Mouse (Mus musculus): ENCODE measurements around the gene Gm20403. TPM values are rescaled to one million over a fixed set of nuclear protein-coding genes. Genes with fewer than 3 reads are reported as not detected.

Gene Gm20403
- polyA plus RNA-seq, 1 experiment from 2014 or later, result not detected

- no peaks in the 10 kb centered on the region for H3K27me3 ChIP-seq (ENCODE audit: control insufficient read depth, insufficient read depth, low read length)
- ATAC-seq (ENCODE audit: insufficient read depth, low FRiP score, low TSS enrichment) (no peak), DNase-seq (ENCODE audit: low spot score) (no peak)
- no peak overlapping the region for H3K27ac ChIP-seq (ENCODE audit: low read depth, low read length)
- H3K36me3 ChIP-seq (ENCODE audit: control insufficient read depth, insufficient read depth, low read length), result no peaks in the 10 kb centered on the region
- no peaks in the 10 kb centered on the region for H3K4me1 ChIP-seq (ENCODE audit: control insufficient read depth, insufficient read depth, low read length)
- WGBS, result 73% methylated on average over 3 of the region's 3 CpGs
- H3K9me3 ChIP-seq (ENCODE audit: control insufficient read depth, low read length), result no peaks in the 10 kb centered on the region
- no peak overlapping the region for H3K9ac ChIP-seq (ENCODE audit: low read length)
- no peak overlapping the region for H3K4me3 ChIP-seq (ENCODE audit: low read depth, low read length)
- no peak overlapping the region for H3K4me2 ChIP-seq (ENCODE audit: low read depth)
These were observed 9.6 kb upstream of the Gm20403 start for GRCm38 (mm10) chr12:54995965-54996364.

GRCm38 (mm10) chr12:54994418-54994817, 8.1 kb upstream of the Gm20403 start:
- WGBS, result 88% methylated on average over 4 of the region's 4 CpGs
- Histone ChIP-seq H3K4me3 (ENCODE audit: low read depth, low read length) (no peak overlapping the region), H3K4me1 (ENCODE audit: control insufficient read depth, insufficient read depth, low read length) (no peaks in the 10 kb centered on the region), H3K9ac (ENCODE audit: low read length) (no peak overlapping the region), H3K9me3 (ENCODE audit: control insufficient read depth, low read length) (no peaks in the 10 kb centered on the region), H3K36me3 (ENCODE audit: control insufficient read depth, insufficient read depth, low read length) (no peaks in the 10 kb centered on the region), H3K27me3 (ENCODE audit: control insufficient read depth, insufficient read depth, low read length) (no peaks in the 10 kb centered on the region), H3K4me2 (ENCODE audit: low read depth) (no peak overlapping the region), H3K27ac (ENCODE audit: low read depth, low read length) (no peak overlapping the region)
- DNase-seq (ENCODE audit: low spot score) (no peak), ATAC-seq (ENCODE audit: insufficient read depth, low FRiP score, low TSS enrichment) (no peak)

GRCm38 (mm10) chr12:54994068-54994386, 7.7 kb upstream of the Gm20403 start:
- no peak overlapping the region for H3K4me2 ChIP-seq (ENCODE audit: low read depth)
- H3K9me3 ChIP-seq (ENCODE audit: control insufficient read depth, low read length), result no peaks in the 10 kb centered on the region
- H3K9ac ChIP-seq (ENCODE audit: low read length), result no peak overlapping the region
- no peak for DNase-seq (ENCODE audit: low spot score)
- no peaks in the 10 kb centered on the region for H3K4me1 ChIP-seq (ENCODE audit: control insufficient read depth, insufficient read depth, low read length)
- no peak overlapping the region for H3K27ac ChIP-seq (ENCODE audit: low read depth, low read length)
- no peaks in the 10 kb centered on the region for H3K27me3 ChIP-seq (ENCODE audit: control insufficient read depth, insufficient read depth, low read length)
- no peak overlapping the region for H3K4me3 ChIP-seq (ENCODE audit: low read depth, low read length)
- no peak for ATAC-seq (ENCODE audit: insufficient read depth, low FRiP score, low TSS enrichment)
- WGBS, result 86% methylated on average over 6 of the region's 6 CpGs
- H3K36me3 ChIP-seq (ENCODE audit: control insufficient read depth, insufficient read depth, low read length), result no peaks in the 10 kb centered on the region

GRCm38 (mm10) chr12:54993246-54994067, 7.1 kb upstream of the Gm20403 start:
- no peak for DNase-seq (ENCODE audit: low spot score)
- Histone ChIP-seq H3K9me3 (ENCODE audit: control insufficient read depth, low read length) (no peaks in the 10 kb centered on the region), H3K36me3 (ENCODE audit: control insufficient read depth, insufficient read depth, low read length) (no peaks in the 10 kb centered on the region), H3K9ac (ENCODE audit: low read length) (no peak overlapping the region), H3K4me1 (ENCODE audit: control insufficient read depth, insufficient read depth, low read length) (no peaks in the 10 kb centered on the region), H3K27me3 (ENCODE audit: control insufficient read depth, insufficient read depth, low read length) (no peaks in the 10 kb centered on the region), H3K4me3 (ENCODE audit: low read depth, low read length) (no peak overlapping the region), H3K27ac (ENCODE audit: low read depth, low read length) (no peak overlapping the region), H3K4me2 (ENCODE audit: low read depth) (no peak overlapping the region)
- no peak for ATAC-seq (ENCODE audit: insufficient read depth, low FRiP score, low TSS enrichment)
- 63% methylated on average over 16 of the region's 16 CpGs for WGBS

GRCm38 (mm10) chr12:54992814-54993213, 6.5 kb upstream of the Gm20403 start:
- H3K27me3 ChIP-seq (ENCODE audit: control insufficient read depth, insufficient read depth, low read length), result no peaks in the 10 kb centered on the region
- H3K4me3 ChIP-seq (ENCODE audit: low read depth, low read length), result no peak overlapping the region
- no peaks in the 10 kb centered on the region for H3K4me1 ChIP-seq (ENCODE audit: control insufficient read depth, insufficient read depth, low read length)
- DNase-seq (ENCODE audit: low spot score), result no peak
- H3K9me3 ChIP-seq (ENCODE audit: control insufficient read depth, low read length), result no peaks in the 10 kb centered on the region
- H3K27ac ChIP-seq (ENCODE audit: low read depth, low read length), result no peak overlapping the region
- no peak overlapping the region for H3K9ac ChIP-seq (ENCODE audit: low read length)
- WGBS, result 71% methylated on average over 3 of the region's 3 CpGs
- no peaks in the 10 kb centered on the region for H3K36me3 ChIP-seq (ENCODE audit: control insufficient read depth, insufficient read depth, low read length)
- H3K4me2 ChIP-seq (ENCODE audit: low read depth), result no peak overlapping the region
- ATAC-seq (ENCODE audit: insufficient read depth, low FRiP score, low TSS enrichment), result no peak

GRCm38 (mm10) chr12:54988323-54988850, 2.1 kb upstream of the Gm20403 start:
- DNase-seq (ENCODE audit: low spot score) (no peak), ATAC-seq (ENCODE audit: insufficient read depth, low FRiP score, low TSS enrichment) (no peak)
- Histone ChIP-seq H3K27ac (ENCODE audit: low read depth, low read length) (no peak overlapping the region), H3K4me2 (ENCODE audit: low read depth) (no peak overlapping the region), H3K4me1 (ENCODE audit: control insufficient read depth, insufficient read depth, low read length) (peaks cover 5% of the 10 kb centered on the region; the same call in 1 of the 2 replicates), H3K9me3 (ENCODE audit: control insufficient read depth, low read length) (no peaks in the 10 kb centered on the region), H3K36me3 (ENCODE audit: control insufficient read depth, insufficient read depth, low read length) (no peaks in the 10 kb centered on the region), H3K4me3 (ENCODE audit: low read depth, low read length) (no peak overlapping the region), H3K27me3 (ENCODE audit: control insufficient read depth, insufficient read depth, low read length) (no peaks in the 10 kb centered on the region), H3K9ac (ENCODE audit: low read length) (no peak overlapping the region)
- WGBS, result 85% methylated on average over 4 of the region's 4 CpGs

GRCm38 (mm10) chr12:54987156-54987555, 827 bp upstream of the Gm20403 start:
- no peak overlapping the region for H3K27ac ChIP-seq (ENCODE audit: low read depth, low read length)
- 80% methylated on average over 2 of the region's 2 CpGs for WGBS
- no peak for DNase-seq (ENCODE audit: low spot score)

GRCm38 (mm10) chr12:54985257-54986051, 875 bp downstream of the Gm20403 start:
- peaks cover 5% of the 10 kb centered on the region; the same call in 1 of the 2 replicates for H3K4me1 ChIP-seq (ENCODE audit: control insufficient read depth, insufficient read depth, low read length)
- H3K36me3 ChIP-seq (ENCODE audit: control insufficient read depth, insufficient read depth, low read length), result no peaks in the 10 kb centered on the region
- ATAC-seq (ENCODE audit: insufficient read depth, low FRiP score, low TSS enrichment) (peak; percentile 70), DNase-seq (ENCODE audit: low spot score) (peak; percentile 76)
- H3K9ac ChIP-seq (ENCODE audit: low read length), result peak overlapping the region; percentile 94
- WGBS, result 0% methylated on average over 72 of the region's 117 CpGs
- peak overlapping the region; percentile 92 for H3K4me3 ChIP-seq (ENCODE audit: low read depth, low read length)
- peak overlapping the region; percentile 86 for H3K4me2 ChIP-seq (ENCODE audit: low read depth)
- H3K9me3 ChIP-seq (ENCODE audit: control insufficient read depth, low read length), result no peaks in the 10 kb centered on the region
- H3K27me3 ChIP-seq (ENCODE audit: control insufficient read depth, insufficient read depth, low read length), result no peaks in the 10 kb centered on the region
- peak overlapping the region; percentile 86 for H3K27ac ChIP-seq (ENCODE audit: low read depth, low read length)

More at GRCm38 (mm10) chr12:54987156-54987555, 827 bp upstream of the Gm20403 start:
- Histone ChIP-seq H3K36me3 (ENCODE audit: control insufficient read depth, insufficient read depth, low read length) (no peaks in the 10 kb centered on the region), H3K9me3 (ENCODE audit: control insufficient read depth, low read length) (no peaks in the 10 kb centered on the region), H3K27me3 (ENCODE audit: control insufficient read depth, insufficient read depth, low read length) (no peaks in the 10 kb centered on the region), H3K4me2 (ENCODE audit: low read depth) (no peak overlapping the region), H3K4me1 (ENCODE audit: control insufficient read depth, insufficient read depth, low read length) (peaks cover 5% of the 10 kb centered on the region; the same call in 1 of the 2 replicates), H3K9ac (ENCODE audit: low read length) (no peak overlapping the region), H3K4me3 (ENCODE audit: low read depth, low read length) (no peak overlapping the region)
- ATAC-seq (ENCODE audit: insufficient read depth, low FRiP score, low TSS enrichment), result no peak
